Mouse (Mus musculus) embryo, embryonic 11.5 days (tissue): Measurements from ENCODE around the gene Trmt1.

Experiments
- DNase-seq: peaks from one replicate; pipeline ENCODE4 v3.0.0-alpha.2; 2012; ENCODE audit warnings: low read depth, low spot score

The Trmt1 gene

GRCm38 (mm10) chr8:84686191-84687002, at the start of gene Trmt1:
Trmt1 (plus strand) TSS chr8:84686307.
- DNase-seq = no peak

GRCm38 (mm10) chr8:84637946-84638554, 48.1 kb upstream of the Trmt1 start:
- no peak for DNase-seq

DNA sequence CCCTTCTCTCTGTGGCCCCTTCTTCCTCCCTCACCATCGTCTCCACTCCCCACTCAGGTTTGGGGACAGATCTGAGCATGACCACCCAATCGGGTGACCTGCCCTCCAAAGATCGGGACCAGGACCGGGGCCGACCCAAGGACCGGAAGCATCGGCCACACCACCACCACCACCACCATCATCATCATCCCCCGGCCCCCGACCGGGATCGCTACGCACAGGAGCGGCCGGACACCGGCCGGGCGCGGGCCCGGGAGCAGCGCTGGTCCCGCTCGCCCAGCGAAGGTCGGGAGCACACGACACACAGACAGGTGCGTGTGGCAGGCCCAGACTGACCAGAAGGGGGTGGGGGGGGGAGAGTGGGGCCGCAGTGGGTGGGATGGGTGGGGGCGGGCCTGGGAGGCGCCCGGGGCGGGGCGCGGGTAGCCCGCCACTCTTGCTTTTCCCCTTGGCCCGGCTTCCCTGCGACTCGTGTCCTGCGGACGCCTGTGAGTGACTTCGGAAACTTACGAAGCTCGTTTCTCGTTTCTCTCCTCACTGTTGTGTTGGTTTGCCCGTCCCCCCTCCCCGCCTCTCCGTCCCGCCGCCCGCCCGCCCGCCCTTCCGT, 47.4 kb upstream of the Trmt1 start:
- no peak for DNase-seq

- peak; percentile 95 for DNase-seq
Observed at GRCm38 (mm10) chr8:84639162-84640009, 46.7 kb upstream of the Trmt1 start.

- DNase-seq = no peak
Observed at GRCm38 (mm10) chr8:84640010-84640588, 46.0 kb upstream of the Trmt1 start.

DNA sequence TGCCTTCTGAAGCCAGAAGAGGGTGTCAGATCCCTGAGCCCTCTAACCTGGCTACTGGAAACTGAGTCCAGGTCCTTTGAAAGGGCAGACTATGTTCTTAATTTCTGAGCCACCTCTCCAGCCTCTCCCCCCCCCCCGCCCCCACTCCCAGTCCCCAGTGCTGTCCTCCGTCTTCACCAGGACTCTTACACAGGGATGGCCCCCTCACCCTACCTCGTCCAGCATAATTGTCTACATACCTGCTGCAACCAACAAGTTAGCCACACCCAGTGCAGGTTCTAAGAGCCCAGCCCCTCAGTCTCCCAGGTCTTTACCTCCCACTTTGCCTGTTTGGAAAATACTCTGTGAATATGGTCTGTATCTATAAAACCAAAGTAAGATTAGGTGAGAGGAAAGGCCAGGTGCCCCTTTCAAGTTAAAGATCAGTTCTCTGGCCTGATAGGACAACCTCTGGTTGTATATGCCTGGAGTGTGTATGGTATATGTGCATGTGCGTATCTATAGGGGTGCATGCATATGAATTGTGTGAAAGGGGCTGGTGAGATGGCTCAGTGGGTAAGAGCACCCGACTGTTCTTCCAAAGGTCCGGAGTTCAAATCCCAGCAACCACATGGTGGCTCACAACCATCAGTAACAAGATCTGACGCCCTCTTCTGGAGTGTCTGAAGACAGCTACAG, 45.4 kb upstream of the Trmt1 start:
- no peak for DNase-seq

DNA sequence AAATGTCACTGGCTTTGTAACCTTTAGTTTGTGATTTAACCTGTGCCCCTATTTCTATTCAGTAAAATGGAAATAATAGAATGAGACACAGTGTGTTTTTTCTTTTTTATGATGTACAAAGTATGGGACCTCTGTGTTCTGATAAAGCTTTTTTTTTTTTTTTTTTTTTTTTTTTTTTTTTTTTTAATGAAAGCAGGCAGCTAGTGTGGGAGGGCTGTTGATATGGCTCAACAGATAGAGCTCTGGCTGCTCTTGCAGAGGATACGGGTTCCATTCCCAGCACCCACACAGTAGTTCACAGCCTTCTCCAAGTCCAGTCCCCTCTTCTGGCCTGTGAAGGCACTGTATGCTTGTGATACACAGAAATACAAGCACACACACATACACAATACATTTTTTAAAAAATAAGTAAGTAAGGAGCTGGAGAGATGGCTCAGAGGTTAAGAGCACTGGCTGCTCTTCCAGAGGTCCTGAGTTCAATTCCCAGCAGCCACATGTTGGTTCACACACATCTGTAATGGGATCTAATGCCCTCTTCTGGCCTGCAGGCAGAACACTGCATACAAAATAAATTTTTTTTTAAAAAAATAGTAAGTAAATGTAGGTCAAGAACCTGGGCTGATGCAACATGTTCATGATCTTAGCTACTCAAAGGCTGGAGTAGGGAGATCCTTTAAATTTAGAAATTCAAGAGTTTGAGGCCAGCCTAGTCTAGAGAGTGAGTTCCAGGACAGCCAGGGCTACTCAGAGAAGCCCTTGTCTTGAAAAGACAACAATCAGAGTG, 44.3 kb upstream of the Trmt1 start:
- no peak for DNase-seq

DNA sequence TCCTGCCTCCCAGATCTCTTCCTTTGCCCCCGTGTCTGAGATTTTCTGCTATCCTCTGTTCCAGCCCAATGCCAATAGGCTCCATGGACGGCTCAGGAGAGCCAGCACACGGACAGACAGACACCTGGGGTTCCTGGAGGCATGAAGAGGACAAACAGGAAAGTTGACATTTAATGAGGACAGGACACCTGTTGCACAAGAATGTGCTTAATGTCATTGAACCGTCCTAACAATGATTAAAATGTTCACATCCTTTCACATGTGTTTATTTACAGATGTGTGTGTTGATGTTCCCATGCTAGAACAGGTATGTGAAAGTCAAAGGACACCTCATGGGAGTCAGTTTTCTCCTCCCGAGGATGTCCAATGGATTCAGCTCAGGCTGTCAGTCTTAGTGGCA, 43.1 kb upstream of the Trmt1 start:
- no peak for DNase-seq

GRCm38 (mm10) chr8:84646800-84647199, 39.3 kb upstream of the Trmt1 start:
- DNase-seq = no peak

GRCm38 (mm10) chr8:84647461-84647901, 38.6 kb upstream of the Trmt1 start:
- no peak for DNase-seq

- no peak for DNase-seq
Observed at GRCm38 (mm10) chr8:84650213-84650612, 35.9 kb upstream of the Trmt1 start.

- DNase-seq = no peak
Observed at GRCm38 (mm10) chr8:84653092-84653631, 32.9 kb upstream of the Trmt1 start.

- DNase-seq = no peak
Observed at GRCm38 (mm10) chr8:84654597-84654996, 31.5 kb upstream of the Trmt1 start.

DNA sequence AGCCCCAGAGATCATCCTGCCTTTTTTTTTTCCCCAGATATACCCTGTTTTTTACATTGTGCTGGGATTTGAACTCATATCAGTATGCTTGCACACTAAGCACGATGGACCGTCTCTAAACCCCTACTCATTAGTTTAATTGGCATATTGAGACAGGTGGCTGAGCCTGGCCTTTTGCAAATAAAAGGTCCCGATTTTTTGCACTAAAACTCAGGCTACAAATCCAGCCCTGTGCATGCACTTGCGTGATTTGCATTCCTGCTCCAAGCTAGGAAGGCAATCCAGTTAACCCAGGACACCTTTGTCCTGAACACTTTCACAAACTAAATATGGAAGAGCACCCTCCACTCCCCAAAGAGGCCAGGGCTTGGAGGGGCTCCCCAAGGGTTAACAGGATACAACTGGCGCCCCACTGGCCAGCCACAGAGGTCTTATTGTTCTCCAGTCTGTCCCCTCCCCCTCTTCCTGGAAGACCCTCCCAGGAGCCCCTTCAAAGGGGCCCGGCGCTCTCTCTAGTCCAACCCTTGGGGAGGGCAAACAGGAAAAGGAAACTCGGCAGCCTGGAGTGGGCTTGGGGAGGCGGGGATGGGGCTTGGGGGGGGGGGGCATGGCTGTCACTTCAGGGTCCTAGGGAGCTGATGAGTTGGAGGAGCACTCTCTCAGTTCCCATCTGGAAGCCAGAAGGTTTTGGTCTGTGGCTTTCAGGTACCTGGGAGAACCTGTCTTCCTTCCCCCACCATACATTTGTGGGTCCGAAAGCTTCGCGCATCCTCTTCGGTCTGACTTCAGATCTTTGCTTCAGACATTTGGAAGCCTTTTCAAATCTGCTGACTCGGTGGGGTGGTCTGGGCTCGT, 30.5 kb upstream of the Trmt1 start:
- DNase-seq = peak; percentile 81

DNA sequence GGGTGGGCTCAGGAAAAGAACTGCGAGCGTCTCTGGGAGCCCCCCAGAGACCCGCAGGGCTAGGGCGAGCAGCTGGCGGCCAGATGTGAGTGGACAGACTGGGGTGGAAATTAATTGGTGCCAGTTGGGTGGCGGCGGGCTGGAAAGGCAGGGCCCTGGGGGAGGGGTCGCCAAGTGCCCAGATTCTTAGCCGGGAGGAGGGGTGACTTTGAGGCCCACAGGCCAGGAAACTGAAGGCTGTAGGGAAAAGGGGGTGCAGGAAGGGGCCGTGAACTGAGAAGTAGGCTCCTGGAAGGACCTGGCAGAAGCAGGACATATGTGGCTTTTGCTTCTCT, 29.9 kb upstream of the Trmt1 start:
- peak; percentile 83 for DNase-seq

DNA sequence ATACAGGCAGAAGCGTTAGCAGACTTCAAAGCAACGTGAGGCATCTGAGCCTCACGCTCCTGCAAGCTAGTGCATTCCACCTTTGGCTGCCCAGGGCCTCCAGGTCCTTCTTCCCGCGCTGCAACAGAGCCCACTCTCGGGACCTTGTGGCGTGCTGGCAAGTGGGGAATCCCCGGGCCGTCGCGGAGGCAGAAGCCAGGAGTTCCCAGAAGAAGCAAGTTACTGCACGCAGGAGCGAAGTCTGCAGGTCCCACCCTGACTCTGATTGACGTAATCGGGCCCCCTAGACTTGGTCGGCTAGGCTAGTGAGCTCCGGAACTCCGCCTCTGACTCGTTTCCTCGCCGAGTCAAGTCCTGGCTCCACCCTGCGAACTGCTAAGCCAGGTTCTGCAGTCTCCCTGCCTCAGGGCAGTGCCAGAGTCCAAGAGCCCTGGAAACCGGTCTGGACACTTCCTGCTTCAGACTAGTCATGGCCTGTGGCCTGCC, 29.4 kb upstream of the Trmt1 start:
- no peak for DNase-seq

GRCm38 (mm10) chr8:84657203-84657602, 28.9 kb upstream of the Trmt1 start:
- DNase-seq = no peak

DNA sequence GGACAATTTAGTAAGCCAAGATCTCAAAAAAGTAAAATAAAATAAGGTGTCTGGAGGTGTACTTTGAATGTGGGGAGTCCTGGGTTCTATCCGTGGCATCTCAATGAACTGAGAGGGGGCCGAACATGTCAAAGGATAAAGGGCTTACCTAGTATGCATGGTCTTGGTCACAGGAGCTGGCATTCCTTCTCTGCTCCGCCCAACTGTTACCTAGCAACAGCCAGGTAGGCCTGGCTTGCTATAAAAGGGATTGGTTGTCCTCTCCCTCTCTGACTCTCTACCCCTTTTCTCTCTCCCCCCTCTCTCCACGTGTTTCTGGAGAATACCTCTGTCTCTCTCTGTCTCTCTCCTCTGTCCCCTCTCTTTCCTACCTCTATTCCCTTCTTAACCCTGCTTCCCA, 28.4 kb upstream of the Trmt1 start:
- no peak for DNase-seq

GRCm38 (mm10) chr8:84658951-84659350, 27.2 kb upstream of the Trmt1 start:
- DNase-seq = no peak
